Comparison of ENCODE assay signal across 8 mouse cellular contexts in genomic region chr11:61855539-61855938, GRCm38 (mm10). TPM values are rescaled to one million over a fixed set of nuclear protein-coding genes. Genes with fewer than 3 reads are reported as not detected.
DNase-seq lines count a peak whose midpoint lies in the region; ATAC-seq and TF ChIP-seq lines count a peak whose summit lies in the region.

No protein-coding gene starts in this region.

- TF ChIP-seq CTCF in lung, adult 2 months (IDR thresholded peaks at IDR 0.05; ENCODE audit: insufficient read depth, low read length): no peak

- H3K27me3 ChIP-seq in embryonic facial prominence, embryonic 11.5 days (ENCODE audit: control insufficient read depth, insufficient read depth, low read length): no peaks in the 10 kb centered on the region
- no peaks in the 10 kb centered on the region for H3K27me3 ChIP-seq in intestine, embryonic 15.5 days (replicated peaks)
- H3K27me3 ChIP-seq in neural tube, embryonic 14.5 days (ENCODE audit: control insufficient read depth, insufficient read depth, low read length): no peaks in the 10 kb centered on the region

- DNase-seq in lung, adult 2 months: no peak
- no peak for DNase-seq in lung, adult 18-20 months
- DNase-seq in embryonic facial prominence, embryonic 11.5 days (ENCODE audit: low spot score): no peak
- no peak for DNase-seq in layer of hippocampus, postnatal 36 days
- no peak for DNase-seq in right cerebral cortex, postnatal 4 days
- no peak for DNase-seq in embryo, embryonic 9.5 days (ENCODE audit: extremely low spot score)

- H3K9ac ChIP-seq in embryonic facial prominence, embryonic 11.5 days (replicated peaks; ENCODE audit: low read length): peak overlapping the region; percentile 82
- peak overlapping the region; percentile 98 for H3K9ac ChIP-seq in intestine, embryonic 15.5 days
- peak overlapping the region; percentile 99 for H3K9ac ChIP-seq in neural tube, embryonic 14.5 days (replicated peaks; ENCODE audit: low read depth, low read length)

- peak overlapping the region; percentile 89 for H3K4me2 ChIP-seq in embryonic facial prominence, embryonic 11.5 days (ENCODE audit: low read depth, low read length)
- H3K4me2 ChIP-seq in intestine, embryonic 15.5 days (replicated peaks): peak overlapping the region; percentile 90
- H3K4me2 ChIP-seq in neural tube, embryonic 14.5 days (ENCODE audit: low read depth, low read length): peak overlapping the region; percentile 53

- H3K27ac ChIP-seq in embryonic facial prominence, embryonic 11.5 days (replicated peaks; ENCODE audit: low read depth, low read length): no peak overlapping the region; the same call in 1 of the 2 replicates
- H3K27ac ChIP-seq in intestine, embryonic 15.5 days: no peak overlapping the region
- peak overlapping the region; percentile 96 for H3K27ac ChIP-seq in neural tube, embryonic 14.5 days (ENCODE audit: low read depth, low read length)

- peak overlapping the region; percentile 92 for H3K4me3 ChIP-seq in lung, adult 2 months (replicated peaks; ENCODE audit: extremely low read depth, low read depth, low read length)
- H3K4me3 ChIP-seq in embryonic facial prominence, embryonic 11.5 days (ENCODE audit: low read depth, low read length): peak overlapping the region; percentile 73
- H3K4me3 ChIP-seq in intestine, embryonic 15.5 days (replicated peaks): peak overlapping the region; percentile 99
- peak overlapping the region; percentile 96 for H3K4me3 ChIP-seq in neural tube, embryonic 14.5 days (ENCODE audit: low read depth, low read length)

- no peak for TF ChIP-seq POLR2A in lung, adult 2 months (IDR thresholded peaks at IDR 0.05; ENCODE audit: borderline replicate concordance, extremely low read depth, low read depth, low read length)

- WGBS in lung, adult 2 months: 39% methylated on average over 6 of the region's 6 CpGs
- 48% methylated on average over 6 of the region's 6 CpGs for WGBS in embryonic facial prominence, embryonic 11.5 days
- 52% methylated on average over 6 of the region's 6 CpGs for WGBS in intestine, embryonic 15.5 days
- WGBS in neural tube, embryonic 14.5 days: 50% methylated on average over 6 of the region's 6 CpGs

- H3K4me1 ChIP-seq in lung, adult 2 months (ENCODE audit: control insufficient read depth, insufficient read depth, low read length): no peaks in the 10 kb centered on the region; the same call in 1 of the 2 replicates
- no peaks in the 10 kb centered on the region for H3K4me1 ChIP-seq in embryonic facial prominence, embryonic 11.5 days (ENCODE audit: control insufficient read depth, insufficient read depth, low read length)
- H3K4me1 ChIP-seq in intestine, embryonic 15.5 days (replicated peaks): peaks cover 6% of the 10 kb centered on the region; the same call in 1 of the 2 replicates
- H3K4me1 ChIP-seq in neural tube, embryonic 14.5 days (ENCODE audit: control insufficient read depth, insufficient read depth, low read length): peaks cover 7% of the 10 kb centered on the region; the same call in 1 of the 2 replicates

- H3K36me3 ChIP-seq in embryonic facial prominence, embryonic 11.5 days (replicated peaks; ENCODE audit: control insufficient read depth, insufficient read depth, low read depth, low read length): no peaks in the 10 kb centered on the region
- no peaks in the 10 kb centered on the region for H3K36me3 ChIP-seq in intestine, embryonic 15.5 days
- no peaks in the 10 kb centered on the region for H3K36me3 ChIP-seq in neural tube, embryonic 14.5 days (ENCODE audit: control insufficient read depth, insufficient read depth, low read length)

- no peak for ATAC-seq in embryonic facial prominence, embryonic 11.5 days (replicated peaks; ENCODE audit: insufficient number of reproducible peaks, low FRiP score, low TSS enrichment, low read depth)
- ATAC-seq in intestine, embryonic 15.5 days: no peak
- ATAC-seq in neural tube, embryonic 14.5 days (ENCODE audit: low read depth): no peak

- no peaks in the 10 kb centered on the region for H3K9me3 ChIP-seq in embryonic facial prominence, embryonic 11.5 days (replicated peaks; ENCODE audit: control insufficient read depth, low read length)
- no peaks in the 10 kb centered on the region for H3K9me3 ChIP-seq in intestine, embryonic 15.5 days
- H3K9me3 ChIP-seq in neural tube, embryonic 14.5 days (ENCODE audit: control insufficient read depth, low read length): no peaks in the 10 kb centered on the region

RNA-seq across cellular contexts. Expression of gene Ulk2, which starts 0.7 kb away (rescaled TPM):
- polyA plus RNA-seq in lung, adult 2 months (2012; rRNA removed): 60.4 and 73.2 TPM in 2 replicates
- 20.6 and 21.8 TPM in 2 replicates for polyA plus RNA-seq in embryonic facial prominence, embryonic 11.5 days (2014; fragmentation: Nextera tagmentation; extraction: Ambion mirVana)
- polyA plus RNA-seq in intestine, embryonic 15.5 days (2015; fragmentation: Nextera tagmentation; extraction: Ambion mirVana): 9.6 and 9.7 TPM in 2 replicates
- polyA plus RNA-seq in neural tube, embryonic 14.5 days (2014; fragmentation: Nextera tagmentation; extraction: Ambion mirVana): 52.0 and 63.2 TPM in 2 replicates
- total RNA-seq in layer of hippocampus, postnatal 36 days (2021): 10 to 100 TPM; 75.4 to 76.4 TPM
